Mouse (Mus musculus): ENCODE results near the gene Cenpq. TPM values are rescaled to one million over a fixed set of nuclear protein-coding genes. Genes with fewer than 3 reads are reported as not detected.

Cenpq gene
- 1 to 10 TPM; 6.9 to 7.4 TPM for total RNA-seq (2021)

DNA sequence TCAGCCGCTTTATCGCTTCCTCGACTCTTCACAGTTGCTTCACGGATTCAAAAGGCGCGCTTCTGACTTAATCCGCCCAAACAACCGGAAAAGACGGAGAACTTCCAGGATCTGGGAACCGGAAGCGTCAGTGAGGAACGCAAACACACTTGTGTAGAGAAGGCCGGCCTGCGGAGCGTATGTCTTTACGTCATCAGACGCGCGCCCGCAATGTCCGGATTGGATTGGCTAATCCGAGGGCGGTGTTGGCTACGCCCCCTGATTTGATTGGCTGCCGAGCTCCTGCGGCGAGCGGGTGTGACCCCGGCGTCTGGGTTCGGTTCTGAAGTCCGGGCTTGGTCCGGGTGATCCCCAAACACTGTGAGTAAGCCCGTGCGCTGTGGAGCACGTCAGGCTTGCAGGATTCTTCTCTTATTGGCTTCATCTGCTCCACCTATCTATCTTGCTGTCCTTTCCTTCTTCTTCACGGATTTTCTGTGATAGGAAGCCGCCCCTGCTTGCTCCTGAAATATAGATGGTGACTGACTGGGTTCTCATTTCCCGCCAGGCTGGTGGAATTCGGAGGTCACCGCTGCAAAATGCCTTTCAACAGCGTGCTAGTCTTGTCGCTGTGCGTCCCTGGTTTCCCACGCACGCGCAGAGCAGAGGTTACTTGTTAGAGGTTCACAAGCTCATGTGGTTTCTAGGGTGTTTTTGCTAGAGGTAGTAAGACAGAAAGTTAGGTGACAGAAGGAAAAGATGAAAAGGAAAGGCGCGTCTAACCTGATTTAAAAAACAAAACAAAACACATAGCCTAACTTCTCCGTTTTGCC is at the start of gene Cenpq, which contains the start of gene Mut:
Gene Cenpq, minus strand, starts transcription at position 628 of the 812 bp plus-strand sequence.
Gene Mut, plus strand, starts transcription at position 266 of the 812 bp plus-strand sequence.
- DNase-seq, result peak; percentile 99

DNA sequence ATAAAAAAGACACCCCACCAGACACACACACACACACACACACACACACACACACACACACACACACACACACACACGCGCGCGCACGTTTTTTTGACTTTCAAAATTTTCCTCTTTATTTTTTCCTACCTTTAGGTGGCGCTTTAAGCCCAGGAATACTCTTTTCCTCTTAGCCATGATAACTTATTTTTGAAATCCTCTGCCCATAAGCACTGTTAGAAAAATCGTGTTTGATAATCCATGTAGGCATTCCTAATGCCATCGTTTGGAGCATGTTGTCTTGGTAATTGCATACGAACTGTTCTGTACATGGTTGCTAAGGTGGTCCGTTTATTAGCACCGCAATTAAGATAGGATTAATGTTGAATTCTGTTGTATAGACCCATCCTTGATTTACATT is 43.1 kb upstream of the Cenpq start:
- DNase-seq, result peak in 1 of 2 experiments; percentile 3
- intact Hi-C loops (cut with DNase I), result loop anchor here (10.0 kb wide), 1 partner anchor 1627 kb away; no protein-coding TSS in a partner anchor

More for the DNA sequence above, at the start of gene Cenpq, which contains the start of gene Mut:
- intact Hi-C loops (cut with DNase I), result no loop called here

DNA sequence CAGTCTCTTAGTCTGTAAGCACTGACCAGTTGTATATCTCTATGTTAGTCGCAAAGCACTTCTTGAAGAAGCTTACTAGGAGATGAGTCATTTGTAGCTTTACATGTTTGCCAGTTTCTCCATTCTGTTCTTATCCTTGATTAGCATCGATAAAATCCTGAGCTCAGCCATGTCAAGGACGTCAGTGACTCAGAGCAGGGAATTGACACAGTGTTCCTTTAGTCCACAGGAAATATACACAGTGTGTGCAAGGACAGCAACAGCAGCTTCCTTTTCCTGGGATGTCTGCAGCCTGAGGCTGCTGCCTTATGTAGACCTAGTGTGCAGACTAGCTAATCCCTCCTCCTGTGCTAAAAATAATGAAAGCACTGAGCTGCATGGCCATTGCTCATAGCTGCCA is 13.7 kb upstream of the Cenpq start:
- no peak for DNase-seq
- intact Hi-C loops (cut with DNase I), result no loop called here

DNA sequence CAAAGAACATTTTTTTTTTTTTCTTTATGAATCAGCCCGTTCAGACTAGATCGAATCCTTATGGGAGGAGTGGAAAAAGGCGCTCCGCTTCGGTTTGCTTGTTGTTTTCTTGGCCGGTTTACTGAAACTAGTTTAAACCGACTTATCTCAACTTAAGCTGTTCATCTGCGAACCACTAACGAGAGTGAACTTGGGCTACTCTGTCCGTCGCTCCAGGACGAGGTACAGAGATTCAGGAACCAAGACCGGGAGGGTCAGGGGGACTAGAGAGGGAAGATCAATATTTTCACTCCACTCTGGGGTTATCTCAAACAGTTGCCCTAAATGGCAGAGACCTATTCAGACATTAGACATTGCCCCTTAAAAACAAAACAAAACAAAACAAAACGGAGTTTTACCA is 862 bp downstream of the Cenpq start:
- DNase-seq, result no peak
- intact Hi-C loops (cut with DNase I), result no loop called here

DNA sequence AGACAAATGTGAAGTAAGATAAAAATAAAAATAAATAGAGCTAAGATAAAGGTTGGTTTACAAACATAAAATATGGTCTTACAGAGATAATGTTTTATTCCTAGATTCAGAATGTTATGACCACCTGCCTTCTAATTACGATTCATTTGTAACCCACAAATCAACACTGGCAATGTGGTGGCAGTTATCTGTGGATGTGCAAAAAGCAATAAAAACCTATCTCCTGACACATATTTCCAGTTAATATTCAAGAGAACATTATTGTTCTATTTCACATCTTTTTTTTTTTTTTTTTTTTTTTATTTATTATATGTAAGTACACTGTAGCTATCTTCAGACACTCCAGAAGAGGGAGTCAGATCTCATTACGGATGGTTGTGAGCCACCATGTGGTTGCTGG is 19.3 kb downstream of the Cenpq start:
- DNase-seq, result no peak

DNA sequence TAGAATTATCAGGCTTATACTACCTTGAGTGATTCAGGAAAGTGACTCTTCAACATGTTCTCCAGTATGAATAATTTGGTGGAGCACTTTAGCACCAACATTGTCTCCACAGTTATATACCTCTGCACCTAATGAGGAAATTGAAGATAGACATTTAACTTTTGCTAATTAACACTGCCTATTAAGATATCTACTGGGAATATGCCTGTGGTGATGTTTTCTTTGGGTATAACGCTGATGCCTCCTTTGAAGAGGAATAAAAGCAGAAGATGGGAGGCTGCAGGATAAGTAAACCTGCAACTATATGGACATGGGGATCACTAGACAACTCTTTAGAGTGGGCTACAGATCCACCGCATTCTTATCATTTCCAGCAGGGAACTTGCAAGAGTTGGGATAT is 20.6 kb downstream of the Cenpq start, which contains the start of gene Glyatl3:
Gene Glyatl3, minus strand, starts transcription at position 101 of the 400 bp plus-strand sequence.
- intact Hi-C loops (cut with DNase I), result loop anchor here (10.0 kb wide), 1 partner anchor 1061 kb away; no protein-coding TSS in a partner anchor
- no peak for DNase-seq

More for the DNA sequence above, 19.3 kb downstream of the Cenpq start:
- intact Hi-C loops (cut with DNase I), result loop anchor here (10.0 kb wide), 1 partner anchor 1059 kb away; no protein-coding TSS in a partner anchor

DNA sequence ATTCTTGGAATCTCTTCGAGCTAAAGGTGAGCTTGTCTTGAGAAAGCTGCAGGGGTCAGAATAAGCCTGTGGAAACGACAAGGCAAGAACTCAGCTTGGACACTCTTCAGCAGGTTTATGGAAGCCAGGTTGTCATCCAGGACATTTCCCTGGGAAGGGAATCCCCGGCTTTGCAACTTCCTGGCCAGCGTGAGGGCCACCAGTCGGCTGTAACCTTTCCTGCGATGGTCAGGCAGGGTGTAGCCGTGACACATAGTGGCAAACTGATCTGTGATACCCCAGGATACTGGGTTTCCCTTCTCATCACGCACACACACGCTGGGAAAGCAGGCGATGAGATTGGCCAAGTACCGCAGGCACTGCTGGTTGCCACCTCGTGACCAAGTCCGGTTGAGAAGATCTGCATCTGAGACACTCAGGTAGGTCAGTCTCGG is 30.1 kb downstream of the Cenpq start:
- intact Hi-C loops (cut with DNase I), result no loop called here
- DNase-seq, result peak in 1 of 2 experiments; percentile 7

DNA sequence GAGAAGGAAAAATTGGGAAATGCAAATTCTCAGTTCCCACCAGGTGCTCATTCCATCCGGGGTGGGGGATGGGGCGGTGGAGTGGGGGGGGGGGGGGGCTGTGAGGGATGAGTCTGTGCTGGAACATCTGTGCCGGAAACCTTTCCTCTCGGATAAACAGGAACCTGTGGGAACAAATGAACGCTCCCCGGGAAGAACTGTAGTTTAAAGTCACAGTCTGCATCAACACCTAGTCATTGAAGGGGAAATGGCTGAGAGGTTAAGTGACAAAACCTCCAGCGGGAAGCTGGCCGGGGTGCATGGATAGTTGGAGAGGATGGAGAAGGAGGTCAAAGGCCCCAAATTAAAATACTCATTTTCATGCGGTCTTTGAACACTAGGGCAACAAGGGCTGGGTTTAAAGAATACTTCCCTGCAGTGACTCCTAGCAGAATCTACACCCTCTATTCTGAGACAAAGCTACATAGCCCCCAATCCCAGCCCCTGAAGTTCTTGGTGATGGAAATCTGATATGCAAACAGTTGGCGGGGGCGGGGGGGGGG is 30.7 kb downstream of the Cenpq start:
- peak in 1 of 2 experiments; percentile 7 for DNase-seq
- intact Hi-C loops (cut with DNase I), result no loop called here

DNA sequence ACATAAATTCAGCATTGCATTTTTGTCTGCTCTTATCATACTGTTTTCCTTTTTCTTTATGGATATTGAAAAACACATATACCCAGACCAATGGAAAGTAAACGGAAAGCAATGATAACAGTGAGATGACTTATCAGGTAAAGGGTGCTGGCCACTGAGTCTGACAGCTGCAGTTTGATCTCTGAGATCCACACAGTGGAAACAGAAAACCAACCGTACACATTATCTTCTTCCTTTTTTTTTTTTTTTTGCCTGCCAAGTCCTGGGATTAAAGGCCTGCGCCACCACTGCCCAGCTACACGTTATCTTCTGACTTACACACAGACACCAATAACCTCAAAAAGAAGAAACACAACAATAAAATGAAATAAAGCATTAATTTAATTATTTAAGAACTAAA is 31.5 kb downstream of the Cenpq start:
- intact Hi-C loops (cut with DNase I), result no loop called here

DNA sequence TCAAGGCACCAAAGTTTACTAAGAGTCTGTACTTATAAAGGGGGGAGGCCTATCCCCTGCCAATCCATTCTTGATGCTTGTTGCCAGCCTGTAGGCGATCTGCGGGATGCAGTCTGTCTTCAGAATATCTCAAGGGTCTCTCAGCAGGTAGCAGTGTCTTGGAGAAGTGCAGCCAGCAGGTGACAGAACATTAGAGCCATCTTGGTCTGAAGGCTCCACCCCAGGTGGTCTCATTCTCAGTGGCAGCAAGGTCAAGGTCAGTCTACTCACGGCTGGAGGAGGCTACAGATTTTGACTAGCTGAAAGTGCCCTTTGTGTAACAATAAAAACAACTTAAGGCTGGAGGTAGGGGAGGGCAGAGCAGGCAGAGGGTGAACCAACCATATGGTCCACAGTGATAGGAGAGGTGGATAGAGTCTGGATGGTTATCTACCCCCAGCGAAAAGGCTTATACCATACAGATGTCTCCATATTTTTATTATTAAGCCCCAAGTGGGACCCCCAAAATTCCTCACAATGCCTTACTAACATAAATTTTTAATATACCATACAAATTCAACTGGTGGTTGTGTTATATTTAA is 35.0 kb downstream of the Cenpq start:
- DNase-seq, result no peak
- intact Hi-C loops (cut with DNase I), result no loop called here

More for the DNA sequence above, 31.5 kb downstream of the Cenpq start:
- no peak for DNase-seq

DNA sequence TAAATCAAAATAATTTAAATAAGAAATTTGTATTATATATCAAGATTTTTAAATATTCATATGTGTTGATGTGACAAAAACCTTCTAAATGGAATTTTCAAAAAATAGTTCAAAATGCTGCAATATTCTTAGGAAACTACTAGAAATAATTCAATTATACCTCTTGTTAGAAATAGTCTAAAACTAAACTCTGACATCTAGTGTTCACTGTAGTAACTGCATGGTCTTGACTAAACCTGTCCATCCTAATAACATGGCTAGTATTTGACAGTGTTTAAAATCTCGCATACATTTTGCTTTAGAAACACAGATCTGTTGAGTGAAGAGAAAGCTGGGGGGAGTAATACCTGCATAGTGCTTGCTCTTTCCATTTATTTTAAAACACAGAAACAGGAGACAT is 38.0 kb downstream of the Cenpq start:
- intact Hi-C loops (cut with DNase I), result loop anchor here (1.0 to 2.0 kb wide), 2 partner anchors 60 to 72 kb away; no protein-coding TSS in a partner anchor
- peak in 1 of 2 experiments; percentile 20 for DNase-seq

DNA sequence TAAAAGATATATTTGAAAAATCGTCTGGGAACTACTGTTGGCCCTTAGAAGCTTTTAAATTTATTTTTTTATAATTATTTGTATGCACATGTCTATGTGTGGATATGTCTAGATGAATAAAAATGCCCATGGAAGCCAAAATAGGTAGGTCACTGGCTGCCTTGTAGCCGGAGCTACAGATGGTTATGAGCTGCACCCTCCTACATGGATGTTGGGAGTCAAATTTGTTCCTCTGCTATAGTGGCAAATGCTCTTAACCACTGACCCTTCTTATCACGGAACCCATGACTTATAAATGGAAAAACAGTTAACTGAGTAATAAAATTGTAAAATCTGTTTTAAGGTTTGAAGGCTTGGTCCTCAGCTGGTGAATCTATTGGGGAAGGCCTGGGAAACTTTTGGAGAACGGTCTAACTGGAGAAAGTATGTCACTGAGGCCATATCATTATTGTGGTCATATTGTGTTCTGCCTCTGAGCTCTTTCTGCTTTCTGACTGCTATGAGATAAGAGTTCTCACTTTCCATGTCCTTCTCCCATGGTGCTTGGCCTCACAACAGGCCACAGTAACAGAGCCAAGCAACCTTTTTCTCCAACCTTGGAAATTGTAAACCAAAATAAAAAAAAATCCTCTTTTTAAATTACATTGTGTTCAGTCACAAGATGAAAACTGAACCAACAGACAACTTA is 46.9 kb downstream of the Cenpq start:
- intact Hi-C loops (cut with DNase I), result no loop called here
- DNase-seq, result no peak

DNA sequence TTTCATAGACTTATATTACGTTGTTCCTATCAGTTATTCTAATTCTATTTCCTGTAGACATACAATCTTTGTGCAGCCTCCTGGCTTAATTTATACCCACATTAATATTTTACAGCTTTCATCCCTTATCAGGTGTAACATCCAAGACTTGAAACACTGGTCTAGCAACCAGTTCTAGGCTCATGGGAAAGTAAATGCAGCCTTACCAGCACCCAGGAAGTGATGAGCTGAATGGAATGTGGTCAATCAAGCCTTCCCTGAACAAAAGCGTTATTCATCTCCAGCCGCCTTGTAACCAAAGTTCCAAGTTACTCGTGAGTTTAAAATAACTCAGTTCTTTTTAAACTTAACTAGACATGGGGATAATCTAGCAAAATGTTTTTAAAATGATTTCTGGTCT is 49.7 kb downstream of the Cenpq start:
- DNase-seq, result no peak
- intact Hi-C loops (cut with DNase I), result no loop called here

DNA sequence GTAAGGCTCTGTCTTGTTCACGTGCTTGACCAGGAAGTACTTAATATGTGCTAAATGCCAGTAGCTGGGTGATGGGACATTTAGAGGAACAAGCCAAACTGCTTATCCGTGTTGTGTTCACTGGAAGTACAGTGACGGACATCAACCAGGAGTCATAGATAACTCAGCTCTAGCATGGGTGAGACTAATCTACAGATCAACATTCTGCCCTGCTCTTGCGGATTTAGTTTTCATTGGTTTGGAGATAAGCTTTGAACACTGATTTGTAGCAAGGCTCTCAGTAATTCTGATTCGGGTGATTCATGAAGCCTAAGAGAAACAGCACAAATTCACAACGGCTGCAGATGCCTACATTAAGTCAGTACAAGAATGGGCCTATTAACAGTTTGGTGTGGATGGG is 52.7 kb downstream of the Cenpq start:
- intact Hi-C loops (cut with DNase I), result no loop called here
- DNase-seq, result no peak

DNA sequence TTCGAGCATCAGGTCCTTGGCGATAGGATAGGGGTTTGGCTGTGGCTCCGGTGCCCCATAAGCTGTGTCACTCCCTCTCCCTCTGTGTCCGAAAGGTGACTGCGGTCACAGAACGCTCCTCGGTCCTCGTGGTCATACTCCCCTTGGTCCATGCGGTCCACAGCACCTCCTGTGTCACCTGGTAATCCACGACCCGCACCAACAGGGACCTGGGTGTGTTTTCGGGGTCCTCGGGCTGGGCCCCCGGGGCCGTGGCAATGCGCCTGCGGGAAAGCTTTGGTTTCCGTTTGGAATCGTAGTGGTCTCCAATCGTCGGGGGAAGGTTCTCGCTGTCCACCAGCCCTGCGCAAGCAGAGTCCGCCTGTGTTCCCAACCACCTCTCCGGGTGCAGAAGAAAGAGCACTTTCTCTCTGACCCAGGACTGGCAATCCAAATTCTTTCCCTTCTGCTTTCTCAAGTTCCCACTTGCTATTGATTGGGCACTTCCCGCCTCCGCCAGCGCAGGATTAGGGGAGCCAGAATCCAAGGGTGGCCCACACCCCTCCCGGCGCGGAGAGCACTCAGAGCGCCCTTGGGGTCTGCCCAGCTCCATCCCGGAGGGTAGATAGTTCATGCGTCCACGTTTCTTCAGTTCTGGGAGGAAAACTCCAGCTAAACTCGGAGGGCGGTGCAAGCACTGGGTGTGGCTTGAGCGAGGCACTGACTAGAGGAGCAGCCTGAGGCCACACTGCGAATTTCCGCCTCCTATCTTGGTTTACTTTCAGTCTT is 54.7 kb downstream of the Cenpq start, which contains the start of gene 9130008F23Rik:
Gene 9130008F23Rik, minus strand, starts transcription at position 636 of the 768 bp plus-strand sequence.
- DNase-seq, result peak; percentile 59 to 63
- intact Hi-C loops (cut with DNase I), result no loop called here

DNA sequence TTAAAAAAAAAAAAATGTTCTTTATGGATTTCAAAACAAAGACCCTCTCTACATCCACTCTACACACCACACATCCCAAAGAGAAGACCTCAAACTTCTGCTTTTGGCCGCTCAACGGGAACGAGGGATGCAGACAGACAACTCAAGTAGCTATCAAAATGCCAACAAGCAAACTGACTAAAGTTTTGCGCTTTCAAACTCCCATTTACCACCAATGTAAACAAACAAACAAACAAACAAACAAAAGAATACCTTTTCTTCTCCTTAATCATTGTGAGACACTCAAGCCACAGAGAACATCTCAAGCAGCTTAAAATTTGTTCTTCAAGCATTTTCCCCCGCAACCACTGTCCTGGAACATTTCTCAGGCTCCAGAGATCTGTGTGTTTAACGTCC is 55.3 kb downstream of the Cenpq start:
- DNase-seq, result no peak
- intact Hi-C loops (cut with DNase I), result no loop called here

DNA sequence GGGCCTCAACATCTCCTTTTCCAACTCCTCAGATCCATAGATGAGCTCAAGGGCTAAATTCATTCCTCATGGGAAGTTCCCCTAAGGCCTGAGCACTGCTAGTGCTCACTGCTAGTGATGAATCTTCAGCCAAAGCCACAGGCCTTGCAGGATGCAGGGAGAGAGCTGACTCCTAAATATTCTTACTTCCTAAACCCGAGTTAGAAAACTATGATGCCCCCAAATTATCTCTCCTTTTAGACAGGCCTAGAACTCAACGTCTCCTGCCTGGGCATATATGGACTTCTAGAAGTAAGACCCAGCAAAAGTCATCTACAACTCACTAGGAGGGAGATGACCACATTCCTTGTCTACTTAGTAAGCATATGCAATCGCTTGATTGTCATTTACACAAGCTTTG is 57.1 kb downstream of the Cenpq start:
- intact Hi-C loops (cut with DNase I), result no loop called here
- DNase-seq, result no peak

DNA sequence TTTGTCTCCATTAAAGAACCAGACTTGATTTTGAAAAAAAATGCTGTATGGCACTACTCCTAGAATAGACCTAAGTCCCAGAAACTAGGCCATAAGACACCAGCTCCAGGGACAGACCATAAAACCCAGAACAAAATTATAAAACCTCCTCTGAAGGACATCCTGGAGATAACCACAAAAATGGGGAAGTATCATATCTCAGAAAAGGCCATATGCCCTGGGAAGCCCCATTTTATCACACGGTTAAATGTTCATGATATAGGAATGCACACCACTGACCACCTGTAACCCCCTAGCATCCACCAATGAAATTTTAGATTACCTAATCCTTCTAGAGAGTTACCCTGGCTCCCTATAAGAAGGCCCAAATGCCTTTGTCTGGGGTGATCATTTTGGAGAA is 59.3 kb downstream of the Cenpq start:
- intact Hi-C loops (cut with DNase I), result no loop called here
- DNase-seq, result no peak

DNA sequence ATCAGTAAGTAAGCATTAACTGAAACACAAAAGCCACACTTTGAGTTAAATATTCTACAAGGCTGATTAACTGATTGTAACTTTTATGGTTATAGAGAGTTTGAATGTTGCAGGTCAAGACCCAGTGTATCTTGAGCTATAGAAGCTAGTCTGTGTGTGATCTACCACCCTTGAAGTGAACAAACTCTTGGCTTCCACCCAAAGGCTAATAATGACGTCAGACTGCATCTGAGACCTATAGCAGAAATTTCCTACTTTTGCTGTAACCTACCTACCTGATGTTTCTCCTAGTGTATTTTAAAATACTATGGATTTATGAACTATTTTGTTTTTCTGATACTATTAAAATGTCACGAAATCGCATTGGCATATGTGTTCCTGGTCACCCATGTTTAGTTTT is 60.1 kb downstream of the Cenpq start:
- intact Hi-C loops (cut with DNase I), result no loop called here
- DNase-seq, result no peak

DNA sequence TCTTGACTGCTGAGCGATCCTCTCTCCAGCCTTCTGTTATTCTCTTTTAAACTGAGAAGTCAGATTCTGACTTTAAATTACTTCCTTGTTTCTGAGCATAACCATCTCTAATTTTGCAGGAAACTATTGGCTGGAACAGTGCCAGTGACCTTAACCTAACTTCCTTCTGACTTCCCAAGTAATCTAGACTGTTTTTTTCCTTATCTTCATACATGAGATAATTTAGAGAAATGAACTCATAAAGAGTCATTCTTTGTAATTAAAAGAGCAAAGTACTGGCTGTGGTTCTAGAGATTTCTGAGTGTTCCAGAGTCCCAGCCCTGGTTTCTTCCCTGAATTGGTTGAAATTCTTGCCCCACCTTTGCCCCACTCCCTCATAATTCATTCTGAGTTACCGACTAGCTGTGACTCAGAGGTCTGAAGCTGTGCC is 61.2 kb downstream of the Cenpq start:
- peak; percentile 10 to 12 for DNase-seq
- intact Hi-C loops (cut with DNase I), result no loop called here
